Mouse (Mus musculus) CD8-positive naive resting alpha-beta T cell, adult 2 months (primary cell): ENCODE measurements around the gene Cnr2.

ENCODE experiments used
- DNase-seq, 2 experiments: peaks; one replicate each; pipeline ENCODE4 v3.0.0; 2022; ENCODE audit warnings: low read depth in 2 of 2, low spot score in 2 of 2

The Cnr2 gene

GRCm38 (mm10) chr4:135875991-135876582 is 19.1 kb upstream of the Cnr2 start:
- DNase-seq: no peak

GRCm38 (mm10) chr4:135876583-135877020 is 18.6 kb upstream of the Cnr2 start:
- DNase-seq: peak; percentile 85 to 87

- no peak for DNase-seq
These were observed 17.5 kb upstream of the Cnr2 start for GRCm38 (mm10) chr4:135877742-135878141.

GRCm38 (mm10) chr4:135879021-135879420 is 16.2 kb upstream of the Cnr2 start:
- DNase-seq: no peak

- no peak for DNase-seq
These were observed 15.2 kb upstream of the Cnr2 start for GRCm38 (mm10) chr4:135880018-135880417.

- no peak for DNase-seq
These were observed 14.6 kb upstream of the Cnr2 start for GRCm38 (mm10) chr4:135880576-135880975.

- DNase-seq: no peak
These were observed 13.2 kb upstream of the Cnr2 start for GRCm38 (mm10) chr4:135882023-135882422.

GRCm38 (mm10) chr4:135883401-135883851 is 11.8 kb upstream of the Cnr2 start:
- no peak for DNase-seq

- DNase-seq: no peak
These were observed 11.2 kb upstream of the Cnr2 start for GRCm38 (mm10) chr4:135883881-135884516.

GRCm38 (mm10) chr4:135884531-135884930 is 10.7 kb upstream of the Cnr2 start:
- DNase-seq: no peak

GRCm38 (mm10) chr4:135885676-135886075 is 9.5 kb upstream of the Cnr2 start:
- no peak for DNase-seq

- no peak for DNase-seq
These were observed 9.0 kb upstream of the Cnr2 start for GRCm38 (mm10) chr4:135886184-135886583.

GRCm38 (mm10) chr4:135888448-135889057 is 6.6 kb upstream of the Cnr2 start:
- DNase-seq: no peak

- no peak for DNase-seq
These were observed 5.9 kb upstream of the Cnr2 start for GRCm38 (mm10) chr4:135889146-135889883.

GRCm38 (mm10) chr4:135889884-135890283 is 5.3 kb upstream of the Cnr2 start:
- peak; percentile 78 to 86 for DNase-seq

GRCm38 (mm10) chr4:135891539-135891938 is 3.7 kb upstream of the Cnr2 start:
- DNase-seq: no peak

- DNase-seq: no peak
These were observed 2.3 kb upstream of the Cnr2 start for GRCm38 (mm10) chr4:135892884-135893283.

- no peak for DNase-seq
These were observed 963 bp downstream of the Cnr2 start for GRCm38 (mm10) chr4:135896157-135896556.

- DNase-seq: peak; percentile 68 to 73
These were observed 3.3 kb downstream of the Cnr2 start for GRCm38 (mm10) chr4:135898380-135899049.

- DNase-seq: no peak
These were observed 3.9 kb downstream of the Cnr2 start for GRCm38 (mm10) chr4:135899050-135899448.

GRCm38 (mm10) chr4:135900008-135900407 is 4.8 kb downstream of the Cnr2 start:
- no peak for DNase-seq
